Mouse (Mus musculus): ENCODE measurements around the gene Tspear. TPM values are rescaled to one million over a fixed set of nuclear protein-coding genes. Genes with fewer than 3 reads are reported as not detected.

Gene Tspear
- polyA plus RNA-seq, 1 experiment = 0.79 TPM

DNA sequence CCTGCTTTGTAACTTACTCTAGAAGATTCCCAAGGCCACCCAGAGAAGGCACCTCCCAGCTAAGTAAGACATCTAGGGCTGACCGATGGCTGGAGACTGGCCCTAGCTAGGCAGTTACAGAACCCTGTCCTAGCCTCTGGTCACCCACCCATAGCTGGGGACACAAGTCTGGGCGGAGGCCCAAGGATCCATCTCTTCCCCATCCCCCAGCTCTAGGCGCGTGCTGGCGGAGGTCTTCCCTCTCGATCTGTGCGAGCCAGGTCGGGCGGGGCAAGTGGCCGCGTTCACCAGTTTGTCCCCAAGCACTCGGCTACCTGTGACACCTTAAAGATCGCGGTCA lies 215.5 kb downstream of the Tspear start:
- no peak overlapping the region for H3K27ac ChIP-seq (ENCODE audit: insufficient read depth, low read length)
- no peak for TF ChIP-seq CTCF (IDR thresholded peaks at IDR 0.05; ENCODE audit: borderline replicate concordance, insufficient read depth, low read depth, low read length)
- no peak for TF ChIP-seq POLR2A (IDR thresholded peaks at IDR 0.05; ENCODE audit: borderline replicate concordance, insufficient read depth, low read length)
- H3K4me3 ChIP-seq (replicated peaks; ENCODE audit: insufficient read depth, low read depth, low read length) = peak overlapping the region; percentile 96
- H3K4me1 ChIP-seq (ENCODE audit: control insufficient read depth, insufficient read depth, low read length) = peaks cover 3% of the 10 kb centered on the region; the same call in 1 of the 2 replicates
- 2% methylated on average over 14 of the region's 14 CpGs for WGBS
- no peaks in the 10 kb centered on the region for H3K27me3 ChIP-seq (ENCODE audit: control insufficient read depth, insufficient read depth, low read length)
- DNase-seq = no peak

DNA sequence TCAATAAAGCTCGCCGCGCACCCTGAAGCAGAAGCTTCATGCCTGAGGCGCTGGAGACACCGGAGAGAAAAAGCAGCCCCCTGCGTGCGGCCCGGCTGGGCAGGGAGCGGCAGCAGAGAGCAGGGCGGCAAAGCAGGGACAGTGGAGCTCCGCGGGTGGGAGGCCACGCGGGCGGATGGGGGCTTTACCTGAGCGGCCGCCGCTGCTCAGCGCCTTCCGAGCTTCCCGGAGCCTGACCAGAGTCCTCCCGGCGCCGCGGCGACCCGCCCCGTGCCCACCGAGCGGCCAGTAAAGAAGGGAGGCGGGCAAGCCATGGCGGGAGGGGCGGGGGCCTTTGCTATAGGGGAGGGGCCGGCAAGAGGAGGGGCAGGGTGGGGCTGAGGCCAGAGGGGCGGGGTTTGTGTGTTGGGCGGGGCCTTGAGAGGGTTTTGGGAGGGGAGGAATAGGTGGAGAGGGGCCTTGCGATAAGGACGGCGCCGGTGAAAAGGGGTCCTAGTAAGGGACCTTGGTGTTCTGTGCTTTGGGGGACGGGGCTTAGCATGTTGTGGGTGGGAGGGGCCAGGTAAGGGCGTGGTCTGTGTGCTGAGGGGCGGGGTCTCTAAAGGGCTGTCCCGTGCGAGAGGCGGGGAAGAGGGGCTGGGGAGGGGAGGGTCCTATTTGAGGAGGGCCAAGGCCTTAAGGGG lies 216.0 kb downstream of the Tspear start, which contains the start of gene Lrrc3:
TSS of gene Lrrc3 (minus strand) at position 326 of the 683 bp plus-strand sequence.
- no peak within 1 kb of the TSS for H3K27ac ChIP-seq (ENCODE audit: insufficient read depth, low read length)
- TF ChIP-seq CTCF (IDR thresholded peaks at IDR 0.05; ENCODE audit: borderline replicate concordance, insufficient read depth, low read depth, low read length) (no peak), POLR2A (IDR thresholded peaks at IDR 0.05; ENCODE audit: borderline replicate concordance, insufficient read depth, low read length) (no peak)
- H3K4me1 ChIP-seq (ENCODE audit: control insufficient read depth, insufficient read depth, low read length) = peaks cover 3% of the 10 kb centered on the region; the same call in 1 of the 2 replicates
- 3% methylated on average over 46 of the region's 46 CpGs for WGBS
- peak; percentile 46 to 65 for DNase-seq
- H3K4me3 ChIP-seq (replicated peaks; ENCODE audit: insufficient read depth, low read depth, low read length) = peak within 1 kb of the TSS; percentile 96
- no peaks in the 10 kb centered on the region for H3K27me3 ChIP-seq (ENCODE audit: control insufficient read depth, insufficient read depth, low read length)

DNA sequence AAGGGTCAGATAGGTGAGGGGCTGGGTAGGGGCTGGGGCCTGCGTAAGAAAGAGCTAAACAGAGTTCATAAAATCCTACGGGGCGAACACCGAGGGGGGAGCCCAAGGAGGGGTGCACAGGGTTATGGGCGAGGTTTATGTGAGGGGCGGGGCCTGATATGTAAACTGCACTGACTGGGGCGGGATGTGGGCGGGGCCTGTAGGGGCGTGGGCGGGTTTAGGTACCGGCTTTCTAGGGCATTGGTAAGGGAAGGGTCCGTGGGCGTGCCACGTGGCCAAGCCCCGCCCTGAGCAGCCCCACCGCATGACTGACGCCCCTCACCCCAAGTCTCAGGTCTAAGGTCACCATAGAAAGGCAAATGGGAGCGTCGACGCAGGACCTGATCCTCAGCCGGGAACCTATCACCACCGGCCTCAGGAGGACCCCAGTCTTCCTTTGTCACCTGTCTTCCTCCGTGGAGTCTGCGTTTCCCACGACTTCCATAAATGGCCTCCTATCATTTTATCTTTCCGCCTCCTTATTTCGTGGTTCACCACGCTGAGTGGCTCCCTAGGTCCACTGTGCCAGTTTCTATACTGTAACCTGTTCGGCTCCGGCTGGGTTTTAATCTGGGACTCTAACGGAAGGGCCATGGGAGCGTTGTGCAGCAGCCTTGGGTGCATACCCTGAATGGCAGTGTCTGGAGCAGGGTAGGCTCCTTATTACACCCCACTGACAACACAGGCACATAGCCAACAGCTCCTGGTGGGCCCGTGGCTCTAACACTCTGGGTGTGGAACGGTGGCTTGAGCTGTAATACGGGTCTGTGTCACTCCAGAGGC lies 216.7 kb downstream of the Tspear start:
- WGBS = 2% methylated on average over 35 of the region's 35 CpGs
- Histone ChIP-seq H3K27me3 (ENCODE audit: control insufficient read depth, insufficient read depth, low read length) (no peaks in the 10 kb centered on the region), H3K27ac (ENCODE audit: insufficient read depth, low read length) (no peak overlapping the region), H3K4me3 (replicated peaks; ENCODE audit: insufficient read depth, low read depth, low read length) (peak overlapping the region; percentile 96), H3K4me1 (ENCODE audit: control insufficient read depth, insufficient read depth, low read length) (peaks cover 3% of the 10 kb centered on the region; the same call in 1 of the 2 replicates)
- DNase-seq = peak; percentile 42 to 48
- TF ChIP-seq POLR2A (IDR thresholded peaks at IDR 0.05; ENCODE audit: borderline replicate concordance, insufficient read depth, low read length) = no peak
- no peak for TF ChIP-seq CTCF (IDR thresholded peaks at IDR 0.05; ENCODE audit: borderline replicate concordance, insufficient read depth, low read depth, low read length)

DNA sequence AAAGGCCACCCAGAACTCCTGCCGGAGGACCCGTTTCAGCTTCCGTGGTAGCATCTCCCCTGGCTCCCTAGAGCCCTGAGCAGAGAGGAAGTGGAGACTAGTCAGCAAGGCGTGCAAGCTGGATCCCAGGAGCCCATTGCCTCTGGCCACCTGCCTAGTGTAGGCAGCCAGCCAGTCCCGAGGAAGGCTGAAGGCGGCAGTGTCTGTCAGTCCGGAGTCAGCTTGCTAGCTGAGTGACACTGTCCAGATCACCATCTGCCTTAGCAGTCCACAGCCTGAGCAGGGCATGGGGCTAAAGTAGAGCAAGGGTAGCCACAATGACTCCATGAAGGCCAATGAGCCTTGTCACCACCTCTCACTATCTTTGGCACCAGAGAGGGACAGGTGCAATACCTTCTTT lies 226.2 kb downstream of the Tspear start:
- TF ChIP-seq CTCF (IDR thresholded peaks at IDR 0.05; ENCODE audit: borderline replicate concordance, insufficient read depth, low read depth, low read length) = no peak
- TF ChIP-seq POLR2A (IDR thresholded peaks at IDR 0.05; ENCODE audit: borderline replicate concordance, insufficient read depth, low read length) = no peak
- 5% methylated on average over 7 of the region's 7 CpGs for WGBS
- DNase-seq = peak; percentile 30 to 35

DNA sequence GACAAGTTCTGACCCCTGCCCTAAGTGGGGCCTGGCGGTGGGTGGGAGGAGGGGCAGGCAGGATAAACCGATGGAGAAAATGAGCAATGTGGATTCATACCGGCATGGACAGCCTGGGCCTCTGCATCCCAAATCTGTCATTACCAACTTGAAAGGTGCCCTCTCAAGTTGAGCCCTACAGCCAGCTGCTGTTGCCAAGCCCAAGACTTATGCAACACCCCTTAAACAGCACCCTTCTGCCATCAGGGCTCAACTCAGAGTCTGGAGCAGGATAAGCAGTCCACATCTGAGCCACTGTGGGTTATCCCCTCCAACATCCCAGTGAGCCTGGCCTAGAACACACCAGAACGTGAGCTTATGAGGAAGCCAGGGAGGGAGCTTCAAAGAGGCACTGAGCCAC lies 226.9 kb downstream of the Tspear start:
- Histone ChIP-seq H3K27me3 (ENCODE audit: control insufficient read depth, insufficient read depth, low read length) (no peaks in the 10 kb centered on the region), H3K4me3 (replicated peaks; ENCODE audit: insufficient read depth, low read depth, low read length) (no peak overlapping the region), H3K4me1 (ENCODE audit: control insufficient read depth, insufficient read depth, low read length) (peaks cover 6% of the 10 kb centered on the region; the same call in 1 of the 2 replicates), H3K27ac (ENCODE audit: insufficient read depth, low read length) (no peak overlapping the region)
- no peak for DNase-seq
- TF ChIP-seq POLR2A (IDR thresholded peaks at IDR 0.05; ENCODE audit: borderline replicate concordance, insufficient read depth, low read length) = no peak
- TF ChIP-seq CTCF (IDR thresholded peaks at IDR 0.05; ENCODE audit: borderline replicate concordance, insufficient read depth, low read depth, low read length) = no peak
- 76% methylated on average over 4 of the region's 4 CpGs for WGBS

More for the DNA sequence above, 226.2 kb downstream of the Tspear start:
- H3K27me3 ChIP-seq (ENCODE audit: control insufficient read depth, insufficient read depth, low read length) = no peaks in the 10 kb centered on the region
- H3K27ac ChIP-seq (ENCODE audit: insufficient read depth, low read length) = no peak overlapping the region
- no peak overlapping the region for H3K4me3 ChIP-seq (replicated peaks; ENCODE audit: insufficient read depth, low read depth, low read length)
- peaks cover 6% of the 10 kb centered on the region; the same call in 1 of the 2 replicates for H3K4me1 ChIP-seq (ENCODE audit: control insufficient read depth, insufficient read depth, low read length)

DNA sequence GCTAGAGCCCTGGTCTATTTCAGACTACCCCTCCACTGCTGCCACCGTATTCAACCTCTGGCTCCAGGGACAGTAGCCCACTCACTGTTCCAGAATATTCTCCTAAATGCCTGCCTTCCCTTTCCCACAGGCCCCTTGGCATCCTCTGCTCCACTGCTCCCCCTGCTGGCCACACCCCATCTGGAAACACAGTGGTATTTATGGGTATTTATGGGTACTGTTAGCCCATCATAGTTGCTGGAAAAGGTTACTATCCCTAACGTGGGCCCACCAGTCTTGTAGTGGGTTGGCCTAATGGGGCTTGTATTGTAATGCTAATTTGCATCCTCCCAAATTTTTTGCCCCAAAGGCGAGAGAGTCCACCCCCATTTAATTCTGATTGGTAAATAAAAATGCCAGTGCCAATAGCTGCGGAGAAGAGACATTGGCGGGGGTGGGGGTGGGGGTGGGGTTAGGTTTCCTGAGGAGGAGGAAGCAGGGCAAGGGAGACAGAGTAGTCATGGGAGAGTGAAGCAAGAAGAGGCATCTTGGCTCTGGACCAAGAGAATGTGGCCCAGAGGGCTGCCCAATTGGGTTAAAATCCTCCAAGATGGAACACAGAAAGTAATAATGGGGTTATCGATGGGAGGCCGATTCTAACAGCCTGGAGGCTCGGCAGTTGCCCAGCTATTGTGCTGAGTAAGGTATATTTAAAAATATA lies 230.4 kb downstream of the Tspear start:
- DNase-seq = peak; percentile 32 to 58
- Histone ChIP-seq H3K27ac (ENCODE audit: insufficient read depth, low read length) (no peak overlapping the region), H3K4me1 (ENCODE audit: control insufficient read depth, insufficient read depth, low read length) (peaks cover 11% of the 10 kb centered on the region; the same call in 1 of the 2 replicates), H3K4me3 (replicated peaks; ENCODE audit: insufficient read depth, low read depth, low read length) (no peak overlapping the region), H3K27me3 (ENCODE audit: control insufficient read depth, insufficient read depth, low read length) (no peaks in the 10 kb centered on the region)
- WGBS = 32% methylated on average over 8 of the region's 8 CpGs
- TF ChIP-seq POLR2A (IDR thresholded peaks at IDR 0.05; ENCODE audit: borderline replicate concordance, insufficient read depth, low read length) = no peak
- TF ChIP-seq CTCF (IDR thresholded peaks at IDR 0.05; ENCODE audit: borderline replicate concordance, insufficient read depth, low read depth, low read length) = peak; percentile 70

DNA sequence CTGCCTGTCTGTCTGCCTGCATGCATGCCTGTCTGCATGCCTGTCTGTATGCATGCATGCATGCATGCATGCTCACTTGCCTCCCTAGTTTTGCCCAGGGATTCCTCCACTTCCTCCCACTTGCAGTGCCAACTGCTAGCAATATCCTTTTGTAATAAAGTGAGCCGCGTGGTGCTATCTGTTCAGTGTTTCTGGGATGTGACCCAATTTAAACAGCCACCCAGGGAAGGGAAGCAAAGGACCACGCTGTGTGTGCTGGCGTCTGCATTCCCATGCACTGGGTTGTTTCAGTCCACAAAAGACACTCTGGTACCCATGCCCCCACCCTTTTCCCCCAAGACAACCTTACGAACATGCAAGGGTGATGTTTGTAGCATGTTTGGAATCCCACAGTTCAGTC lies 234.6 kb downstream of the Tspear start:
- WGBS = 16% methylated on average over 5 of the region's 5 CpGs
- Histone ChIP-seq H3K27ac (ENCODE audit: insufficient read depth, low read length) (no peak overlapping the region), H3K4me1 (ENCODE audit: control insufficient read depth, insufficient read depth, low read length) (0 out of 2 replicates have a peak, but pooled peaks cover 5% of the 10 kb centered on the region), H3K27me3 (ENCODE audit: control insufficient read depth, insufficient read depth, low read length) (no peaks in the 10 kb centered on the region), H3K4me3 (replicated peaks; ENCODE audit: insufficient read depth, low read depth, low read length) (no peak overlapping the region)
- DNase-seq = no peak
- TF ChIP-seq CTCF (IDR thresholded peaks at IDR 0.05; ENCODE audit: borderline replicate concordance, insufficient read depth, low read depth, low read length) (no peak), POLR2A (IDR thresholded peaks at IDR 0.05; ENCODE audit: borderline replicate concordance, insufficient read depth, low read length) (no peak)

Data from cerebellum, adult 2 months (tissue).